Mouse (Mus musculus): ENCODE data around the gene Ahcyl2. TPM values are rescaled to one million over a fixed set of nuclear protein-coding genes. Genes with fewer than 3 reads are reported as not detected.

The Ahcyl2 gene
- polyA plus RNA-seq, 1 experiment from 2014 or later = 22.3 TPM

DNA sequence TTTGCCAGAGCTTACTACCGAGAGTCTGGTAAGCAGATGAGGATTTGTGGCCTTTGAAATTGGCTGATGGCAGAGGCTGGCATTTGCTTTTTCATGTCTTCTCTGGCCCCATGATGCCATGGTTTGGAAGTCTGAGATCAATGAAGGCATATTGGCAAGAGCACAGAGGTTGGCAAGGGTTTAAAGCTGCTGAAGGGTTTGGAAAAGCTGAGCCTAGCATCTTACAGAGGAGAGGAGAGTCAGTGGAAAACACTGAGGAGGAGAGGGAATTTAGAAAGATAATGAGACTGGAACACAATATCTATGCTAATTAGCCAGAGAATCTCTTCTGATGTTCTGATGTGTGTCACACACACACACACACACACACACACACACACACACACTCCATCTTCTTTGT lies 176.7 kb downstream of the Ahcyl2 start:
- Histone ChIP-seq H3K4me2 (ENCODE audit: low read length) (no peak overlapping the region), H3K36me3 (ENCODE audit: control insufficient read depth, insufficient read depth, low read length) (no peaks in the 10 kb centered on the region), H3K27ac (ENCODE audit: low read depth, low read length) (no peak overlapping the region), H3K9me3 (ENCODE audit: control insufficient read depth, low read length) (no peaks in the 10 kb centered on the region), H3K27me3 (replicated peaks; ENCODE audit: control insufficient read depth, insufficient read depth, low read length) (no peaks in the 10 kb centered on the region), H3K4me1 (ENCODE audit: control insufficient read depth, insufficient read depth, low read depth, low read length) (peaks cover 2% of the 10 kb centered on the region; the same call in 1 of the 2 replicates), H3K4me3 (ENCODE audit: low read length) (no peak overlapping the region), H3K9ac (ENCODE audit: low read depth, low read length) (no peak overlapping the region)
- ATAC-seq = no peak
- WGBS = 71% methylated on average over 1 of the region's 1 CpGs

DNA sequence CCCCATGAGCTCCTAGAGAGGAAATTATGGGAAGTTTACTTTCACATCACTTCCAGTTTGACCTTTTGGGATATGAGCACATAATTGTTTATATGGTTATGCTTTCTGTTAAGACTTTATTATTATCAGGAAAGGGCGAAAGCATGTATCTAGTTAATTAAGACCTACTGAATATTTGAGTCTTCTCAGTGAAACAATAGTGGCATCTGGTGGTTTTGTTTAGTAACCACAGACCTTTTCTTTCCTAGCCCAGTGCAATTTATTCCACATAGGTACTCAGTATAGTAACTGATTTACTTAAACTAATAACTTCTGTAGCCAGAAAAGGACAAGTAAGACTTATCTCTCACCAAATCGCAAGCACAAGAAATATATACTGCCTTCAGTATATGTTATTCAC lies 178.8 kb downstream of the Ahcyl2 start:
- H3K9me3 ChIP-seq (ENCODE audit: control insufficient read depth, low read length) = no peaks in the 10 kb centered on the region
- H3K4me2 ChIP-seq (ENCODE audit: low read length) = no peak overlapping the region
- no peak overlapping the region for H3K9ac ChIP-seq (ENCODE audit: low read depth, low read length)
- H3K4me1 ChIP-seq (ENCODE audit: control insufficient read depth, insufficient read depth, low read depth, low read length) = peaks cover 2% of the 10 kb centered on the region; the same call in 1 of the 2 replicates
- no peak overlapping the region for H3K4me3 ChIP-seq (ENCODE audit: low read length)
- no peak for ATAC-seq
- no peaks in the 10 kb centered on the region for H3K27me3 ChIP-seq (replicated peaks; ENCODE audit: control insufficient read depth, insufficient read depth, low read length)
- 79% methylated on average over 2 of the region's 2 CpGs for WGBS
- no peak overlapping the region for H3K27ac ChIP-seq (ENCODE audit: low read depth, low read length)
- H3K36me3 ChIP-seq (ENCODE audit: control insufficient read depth, insufficient read depth, low read length) = no peaks in the 10 kb centered on the region

DNA sequence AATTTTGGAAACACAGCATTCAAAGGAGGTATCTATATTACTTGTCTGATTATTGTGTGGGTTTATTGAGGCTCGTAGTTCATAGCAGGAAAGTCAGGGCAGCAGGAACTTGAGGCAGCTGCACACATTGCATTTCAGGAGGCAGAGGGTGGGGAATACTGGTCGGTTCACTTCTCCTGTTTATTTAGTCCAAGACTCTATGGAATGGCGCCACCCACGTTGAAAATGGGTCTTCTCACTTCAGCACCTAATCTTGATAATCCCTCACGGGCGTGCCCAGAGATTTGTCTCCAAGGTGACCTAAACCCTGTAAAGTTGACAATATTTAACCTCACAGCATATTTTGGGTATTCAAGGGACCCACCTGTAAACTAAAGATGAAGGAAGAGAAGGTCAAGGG lies 180.0 kb downstream of the Ahcyl2 start:
- Histone ChIP-seq H3K36me3 (ENCODE audit: control insufficient read depth, insufficient read depth, low read length) (no peaks in the 10 kb centered on the region), H3K9ac (ENCODE audit: low read depth, low read length) (no peak overlapping the region), H3K4me3 (ENCODE audit: low read length) (no peak overlapping the region), H3K9me3 (ENCODE audit: control insufficient read depth, low read length) (no peaks in the 10 kb centered on the region), H3K27me3 (replicated peaks; ENCODE audit: control insufficient read depth, insufficient read depth, low read length) (no peaks in the 10 kb centered on the region), H3K27ac (ENCODE audit: low read depth, low read length) (no peak overlapping the region), H3K4me2 (ENCODE audit: low read length) (no peak overlapping the region), H3K4me1 (ENCODE audit: control insufficient read depth, insufficient read depth, low read depth, low read length) (peaks cover 2% of the 10 kb centered on the region; the same call in 1 of the 2 replicates)
- no peak for ATAC-seq
- 77% methylated on average over 6 of the region's 6 CpGs for WGBS

DNA sequence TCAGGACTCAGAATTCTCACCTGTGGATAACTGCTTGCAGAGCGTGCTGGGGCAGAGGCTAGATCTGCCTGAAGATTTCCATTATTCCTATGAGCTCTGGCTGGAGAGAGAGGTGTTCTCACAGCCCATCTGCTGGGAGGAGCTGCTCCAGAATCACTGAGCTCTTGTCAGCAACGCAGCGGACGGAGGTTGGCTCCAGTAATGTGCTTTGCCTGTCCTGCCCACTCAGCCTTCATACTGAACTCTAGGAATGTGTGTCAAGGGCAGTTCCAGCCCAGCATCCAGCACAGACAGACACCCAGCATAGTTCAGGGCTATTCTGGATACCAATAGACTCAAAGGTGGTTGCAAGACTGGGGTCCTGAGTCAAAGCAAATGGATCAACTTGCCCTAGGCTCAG lies 188.9 kb downstream of the Ahcyl2 start:
- no peaks in the 10 kb centered on the region for H3K4me1 ChIP-seq (ENCODE audit: control insufficient read depth, insufficient read depth, low read depth, low read length)
- H3K4me3 ChIP-seq (ENCODE audit: low read length) = no peak overlapping the region
- no peaks in the 10 kb centered on the region for H3K36me3 ChIP-seq (ENCODE audit: control insufficient read depth, insufficient read depth, low read length)
- no peak overlapping the region for H3K9ac ChIP-seq (ENCODE audit: low read depth, low read length)
- H3K9me3 ChIP-seq (ENCODE audit: control insufficient read depth, low read length) = no peaks in the 10 kb centered on the region
- no peak overlapping the region for H3K4me2 ChIP-seq (ENCODE audit: low read length)
- H3K27ac ChIP-seq (ENCODE audit: low read depth, low read length) = no peak overlapping the region
- H3K27me3 ChIP-seq (replicated peaks; ENCODE audit: control insufficient read depth, insufficient read depth, low read length) = no peaks in the 10 kb centered on the region
- no peak for ATAC-seq
- WGBS = 100% methylated on average over 4 of the region's 4 CpGs

DNA sequence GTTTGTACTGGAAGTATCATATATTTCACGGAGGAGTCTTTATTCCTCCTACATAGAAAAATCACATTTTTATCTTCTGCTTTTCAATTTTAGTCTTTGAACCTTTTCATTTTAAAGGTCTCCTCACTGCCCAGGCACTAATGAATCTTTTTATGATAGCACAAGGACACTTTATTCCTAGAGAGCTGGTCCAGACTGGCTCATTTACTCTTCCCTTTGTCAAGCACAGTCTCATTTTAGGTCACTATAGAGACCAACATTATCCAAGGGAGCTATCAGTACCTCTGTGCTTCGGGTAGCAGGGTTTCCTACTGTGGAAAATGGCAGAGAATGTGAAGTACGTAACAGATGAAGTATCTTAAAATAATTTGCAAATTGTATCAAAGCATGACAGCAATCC lies 190.9 kb downstream of the Ahcyl2 start:
- Histone ChIP-seq H3K9ac (ENCODE audit: low read depth, low read length) (no peak overlapping the region), H3K36me3 (ENCODE audit: control insufficient read depth, insufficient read depth, low read length) (no peaks in the 10 kb centered on the region), H3K4me1 (ENCODE audit: control insufficient read depth, insufficient read depth, low read depth, low read length) (no peaks in the 10 kb centered on the region), H3K27me3 (replicated peaks; ENCODE audit: control insufficient read depth, insufficient read depth, low read length) (no peaks in the 10 kb centered on the region), H3K4me3 (ENCODE audit: low read length) (no peak overlapping the region), H3K9me3 (ENCODE audit: control insufficient read depth, low read length) (no peaks in the 10 kb centered on the region), H3K4me2 (ENCODE audit: low read length) (no peak overlapping the region), H3K27ac (ENCODE audit: low read depth, low read length) (no peak overlapping the region)
- 62% methylated on average over 3 of the region's 3 CpGs for WGBS
- ATAC-seq = no peak

DNA sequence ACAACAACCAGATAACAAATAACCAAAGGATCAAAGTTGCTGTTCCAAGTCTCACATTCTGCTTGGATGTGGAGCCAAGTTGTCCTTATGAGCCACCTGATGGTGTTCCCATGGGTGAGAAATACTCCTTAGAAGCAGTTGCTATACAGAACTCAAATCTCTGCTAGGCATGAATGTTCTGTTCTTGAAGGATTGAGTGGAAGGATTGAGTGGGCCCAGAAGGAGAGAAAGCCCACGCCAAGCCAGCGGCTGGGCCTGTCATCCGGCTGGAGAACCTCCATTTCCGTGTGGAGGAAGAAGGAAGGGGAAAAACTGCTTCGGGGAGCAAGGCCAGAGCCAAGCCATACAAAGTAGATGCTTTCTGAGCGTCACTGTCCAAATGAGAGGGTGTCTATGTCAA lies 193.3 kb downstream of the Ahcyl2 start:
- no peak overlapping the region for H3K4me2 ChIP-seq (ENCODE audit: low read length)
- H3K9ac ChIP-seq (ENCODE audit: low read depth, low read length) = no peak overlapping the region
- H3K36me3 ChIP-seq (ENCODE audit: control insufficient read depth, insufficient read depth, low read length) = no peaks in the 10 kb centered on the region
- H3K27ac ChIP-seq (ENCODE audit: low read depth, low read length) = no peak overlapping the region
- H3K27me3 ChIP-seq (replicated peaks; ENCODE audit: control insufficient read depth, insufficient read depth, low read length) = no peaks in the 10 kb centered on the region
- 94% methylated on average over 6 of the region's 6 CpGs for WGBS
- H3K9me3 ChIP-seq (ENCODE audit: control insufficient read depth, low read length) = no peaks in the 10 kb centered on the region
- ATAC-seq = no peak
- H3K4me3 ChIP-seq (ENCODE audit: low read length) = no peak overlapping the region
- no peaks in the 10 kb centered on the region for H3K4me1 ChIP-seq (ENCODE audit: control insufficient read depth, insufficient read depth, low read depth, low read length)

Other genes starting within 250 kb of the Ahcyl2 start
- gene Irf5, start 241.4 kb upstream of the Ahcyl2 start, polyA plus RNA-seq (2015; fragmentation: Nextera tagmentation; extraction: Ambion mirVana) = 2.2 and 3.3 TPM in 2 replicates
- 83.4 and 85.7 TPM in 2 replicates for gene Tnpo3, start 158.1 kb upstream of the Ahcyl2 start, polyA plus RNA-seq (2015; fragmentation: Nextera tagmentation; extraction: Ambion mirVana)
- gene Tspan33, start 73.8 kb upstream of the Ahcyl2 start, polyA plus RNA-seq (2015; fragmentation: Nextera tagmentation; extraction: Ambion mirVana) = 10.8 and 15.2 TPM in 2 replicates
- gene Smo, start 32.5 kb upstream of the Ahcyl2 start, polyA plus RNA-seq (2015; fragmentation: Nextera tagmentation; extraction: Ambion mirVana) = 10.4 and 14.2 TPM in 2 replicates
- gene Strip2, start 149.0 kb downstream of the Ahcyl2 start, polyA plus RNA-seq (2015; fragmentation: Nextera tagmentation; extraction: Ambion mirVana) = 7.8 and 8.6 TPM in 2 replicates

Data from hindbrain, embryonic 16.5 days (tissue).